Mouse (Mus musculus): ENCODE data around the gene Gm10065. TPM values are rescaled to one million over a fixed set of nuclear protein-coding genes. Genes with fewer than 3 reads are reported as not detected.

Gm10065 gene
- total RNA-seq, 2 experiments from 2014 or later, result not detected

- no peak for DNase-seq
Measured at GRCm38 (mm10) chr13:21435476-21435875, 43.8 kb downstream of the Gm10065 start.

Small RNA genes within 50 kb of the gene (microRNA-seq; reads per million reads assigned to microRNA genes)
- not detected for gene Mir1896

Other genes starting within 250 kb of the Gm10065 start
- gene Gpx5, start 186.7 kb downstream of the Gm10065 start, total RNA-seq (2021), result not detected
- not detected for gene Gpx6, start 167.3 kb downstream of the Gm10065 start, total RNA-seq (2021)
- gene Olfr1367, start 132.5 kb downstream of the Gm10065 start, total RNA-seq (2021), result not detected
- gene Zscan12, start 116.6 kb downstream of the Gm10065 start, total RNA-seq (2021), result 10 to 100 TPM in 1 of 2 experiments, 1 to 10 TPM in 1; 8.5 to 10.6 TPM
- 10 to 100 TPM; 55.6 to 64.5 TPM for gene Zkscan3, start 76.7 kb downstream of the Gm10065 start, total RNA-seq (2021)
- gene Pgbd1, start 38.4 kb downstream of the Gm10065 start, total RNA-seq (2021), result under 1 TPM; 0.79 to 0.89 TPM
- 10 to 100 TPM; 34.5 to 39.7 TPM for gene Zscan26, start 25.7 kb downstream of the Gm10065 start, total RNA-seq (2021)
- gene Nkapl, start 10.9 kb downstream of the Gm10065 start, total RNA-seq (2021), result 1 to 10 TPM in 1 of 2 experiments, under 1 TPM in 1; 0.96 to 1.4 TPM
- gene Zkscan4, start 534 bp downstream of the Gm10065 start, total RNA-seq (2021), result 1 to 10 TPM; 2.1 to 2.6 TPM
- gene AK157302, start 15.8 kb upstream of the Gm10065 start, total RNA-seq (2021), result 10 to 100 TPM; 11.0 to 12.8 TPM
- 10 to 100 TPM; 89.0 to 99.3 TPM for gene Gm11273, start 22.0 kb upstream of the Gm10065 start, total RNA-seq (2021)
- gene Zkscan8, start 51.7 kb upstream of the Gm10065 start, total RNA-seq (2021), result 10 to 100 TPM; 16.9 to 19.2 TPM
- not detected for gene Olfr1366, start 63.4 kb upstream of the Gm10065 start, total RNA-seq (2021)
- gene Olfr1535, start 80.5 kb upstream of the Gm10065 start, total RNA-seq (2021), result not detected
- gene Olfr1364, start 102.3 kb upstream of the Gm10065 start, total RNA-seq (2021), result not detected
- gene Olfr1362, start 134.6 kb upstream of the Gm10065 start, total RNA-seq (2021), result not detected
- gene Olfr11, start 163.1 kb upstream of the Gm10065 start, total RNA-seq (2021), result not detected
- gene Olfr1361, start 183.9 kb upstream of the Gm10065 start, total RNA-seq (2021), result not detected
- gene Olfr1360, start 198.0 kb upstream of the Gm10065 start, total RNA-seq (2021), result not detected
- gene Olfr1359, start 218.7 kb upstream of the Gm10065 start, total RNA-seq (2021), result not detected
- gene Hist1h2bl, start 236.7 kb upstream of the Gm10065 start, total RNA-seq (2021), result 10 to 100 TPM; 60.4 to 64.6 TPM
- gene Hist1h2ai, start 237.0 kb upstream of the Gm10065 start, total RNA-seq (2021), result 10 to 100 TPM in 1 of 2 experiments, 1 to 10 TPM in 1; 7.6 to 50.2 TPM
- gene Hist1h3h, start 238.2 kb upstream of the Gm10065 start, total RNA-seq (2021), result 10 to 100 TPM; 68.3 to 81.7 TPM
- 10 to 100 TPM; 17.4 to 18.8 TPM for gene Hist1h2bm, start 242.6 kb upstream of the Gm10065 start, total RNA-seq (2021)

All from adrenal gland, postnatal 36 days (tissue).